Mouse (Mus musculus): Measurements from ENCODE around the gene Kcne2. TPM values are rescaled to one million over a fixed set of nuclear protein-coding genes. Genes with fewer than 3 reads are reported as not detected.

Gene Kcne2
- polyA plus RNA-seq, 1 experiment, result not detected

GRCm38 (mm10) chr16:92324309-92325061 is 32.3 kb downstream of the Kcne2 start:
- Histone ChIP-seq H3K9me3 (replicated peaks; ENCODE audit: control insufficient read depth, insufficient read depth, low read length, poor library complexity, severe bottlenecking) (no peaks in the 10 kb centered on the region), H3K4me3 (ENCODE audit: low read depth, low read length) (no peak overlapping the region), H3K36me3 (ENCODE audit: control insufficient read depth, insufficient read depth, low read length, poor library complexity, severe bottlenecking) (no peaks in the 10 kb centered on the region), H3K4me1 (ENCODE audit: control insufficient read depth, insufficient read depth, low read length) (no peaks in the 10 kb centered on the region), H3K9ac (ENCODE audit: low read depth, poor library complexity, severe bottlenecking) (no peak overlapping the region), H3K27ac (ENCODE audit: insufficient read depth, low read length) (no peak overlapping the region), H3K27me3 (ENCODE audit: control insufficient read depth, insufficient read depth, low read length, poor library complexity, severe bottlenecking) (no peaks in the 10 kb centered on the region)
- TF ChIP-seq CTCF (IDR thresholded peaks at IDR 0.05; ENCODE audit: low read depth, low read length) (no peak), EP300 (IDR thresholded peaks at IDR 0.05; ENCODE audit: insufficient read depth, low read depth, low read length) (no peak), POLR2A (IDR thresholded peaks at IDR 0.05; ENCODE audit: insufficient read depth, low read length) (no peak)

GRCm38 (mm10) chr16:92325062-92325406 is 32.8 kb downstream of the Kcne2 start:
- no peak overlapping the region for H3K27ac ChIP-seq (ENCODE audit: insufficient read depth, low read length)
- no peak overlapping the region for H3K4me3 ChIP-seq (ENCODE audit: low read depth, low read length)
- no peaks in the 10 kb centered on the region for H3K36me3 ChIP-seq (ENCODE audit: control insufficient read depth, insufficient read depth, low read length, poor library complexity, severe bottlenecking)
- H3K9me3 ChIP-seq (replicated peaks; ENCODE audit: control insufficient read depth, insufficient read depth, low read length, poor library complexity, severe bottlenecking), result no peaks in the 10 kb centered on the region
- TF ChIP-seq CTCF (IDR thresholded peaks at IDR 0.05; ENCODE audit: low read depth, low read length), result no peak
- TF ChIP-seq EP300 (IDR thresholded peaks at IDR 0.05; ENCODE audit: insufficient read depth, low read depth, low read length), result no peak
- no peak for TF ChIP-seq POLR2A (IDR thresholded peaks at IDR 0.05; ENCODE audit: insufficient read depth, low read length)
- H3K4me1 ChIP-seq (ENCODE audit: control insufficient read depth, insufficient read depth, low read length), result no peaks in the 10 kb centered on the region
- no peaks in the 10 kb centered on the region for H3K27me3 ChIP-seq (ENCODE audit: control insufficient read depth, insufficient read depth, low read length, poor library complexity, severe bottlenecking)
- H3K9ac ChIP-seq (ENCODE audit: low read depth, poor library complexity, severe bottlenecking), result no peak overlapping the region

- Histone ChIP-seq H3K27ac (ENCODE audit: insufficient read depth, low read length) (no peak overlapping the region), H3K9ac (ENCODE audit: low read depth, poor library complexity, severe bottlenecking) (no peak overlapping the region), H3K27me3 (ENCODE audit: control insufficient read depth, insufficient read depth, low read length, poor library complexity, severe bottlenecking) (no peaks in the 10 kb centered on the region), H3K36me3 (ENCODE audit: control insufficient read depth, insufficient read depth, low read length, poor library complexity, severe bottlenecking) (no peaks in the 10 kb centered on the region), H3K4me1 (ENCODE audit: control insufficient read depth, insufficient read depth, low read length) (no peaks in the 10 kb centered on the region), H3K4me3 (ENCODE audit: low read depth, low read length) (no peak overlapping the region), H3K9me3 (replicated peaks; ENCODE audit: control insufficient read depth, insufficient read depth, low read length, poor library complexity, severe bottlenecking) (no peaks in the 10 kb centered on the region)
- TF ChIP-seq EP300 (IDR thresholded peaks at IDR 0.05; ENCODE audit: insufficient read depth, low read depth, low read length), result no peak
- TF ChIP-seq POLR2A (IDR thresholded peaks at IDR 0.05; ENCODE audit: insufficient read depth, low read length), result no peak
- TF ChIP-seq CTCF (IDR thresholded peaks at IDR 0.05; ENCODE audit: low read depth, low read length), result no peak
These were observed 35.7 kb downstream of the Kcne2 start for GRCm38 (mm10) chr16:92327911-92328310.

- no peak overlapping the region for H3K27ac ChIP-seq (ENCODE audit: insufficient read depth, low read length)
These were observed 38.8 kb downstream of the Kcne2 start for GRCm38 (mm10) chr16:92330966-92331365.

GRCm38 (mm10) chr16:92334600-92334999 is 42.4 kb downstream of the Kcne2 start:
- no peaks in the 10 kb centered on the region for H3K36me3 ChIP-seq (ENCODE audit: control insufficient read depth, insufficient read depth, low read length, poor library complexity, severe bottlenecking)
- TF ChIP-seq EP300 (IDR thresholded peaks at IDR 0.05; ENCODE audit: insufficient read depth, low read depth, low read length), result no peak
- TF ChIP-seq CTCF (IDR thresholded peaks at IDR 0.05; ENCODE audit: low read depth, low read length), result peak; percentile 6
- H3K9ac ChIP-seq (ENCODE audit: low read depth, poor library complexity, severe bottlenecking), result no peak overlapping the region
- no peaks in the 10 kb centered on the region for H3K4me1 ChIP-seq (ENCODE audit: control insufficient read depth, insufficient read depth, low read length)
- H3K9me3 ChIP-seq (replicated peaks; ENCODE audit: control insufficient read depth, insufficient read depth, low read length, poor library complexity, severe bottlenecking), result no peaks in the 10 kb centered on the region
- H3K27ac ChIP-seq (ENCODE audit: insufficient read depth, low read length), result no peak overlapping the region
- H3K27me3 ChIP-seq (ENCODE audit: control insufficient read depth, insufficient read depth, low read length, poor library complexity, severe bottlenecking), result no peaks in the 10 kb centered on the region
- H3K4me3 ChIP-seq (ENCODE audit: low read depth, low read length), result no peak overlapping the region

More at GRCm38 (mm10) chr16:92330966-92331365, 38.8 kb downstream of the Kcne2 start:
- no peaks in the 10 kb centered on the region for H3K36me3 ChIP-seq (ENCODE audit: control insufficient read depth, insufficient read depth, low read length, poor library complexity, severe bottlenecking)
- H3K4me1 ChIP-seq (ENCODE audit: control insufficient read depth, insufficient read depth, low read length), result no peaks in the 10 kb centered on the region
- H3K9me3 ChIP-seq (replicated peaks; ENCODE audit: control insufficient read depth, insufficient read depth, low read length, poor library complexity, severe bottlenecking), result no peaks in the 10 kb centered on the region
- H3K4me3 ChIP-seq (ENCODE audit: low read depth, low read length), result no peak overlapping the region
- H3K27me3 ChIP-seq (ENCODE audit: control insufficient read depth, insufficient read depth, low read length, poor library complexity, severe bottlenecking), result no peaks in the 10 kb centered on the region
- TF ChIP-seq POLR2A (IDR thresholded peaks at IDR 0.05; ENCODE audit: insufficient read depth, low read length) (no peak), CTCF (IDR thresholded peaks at IDR 0.05; ENCODE audit: low read depth, low read length) (no peak), EP300 (IDR thresholded peaks at IDR 0.05; ENCODE audit: insufficient read depth, low read depth, low read length) (no peak)
- H3K9ac ChIP-seq (ENCODE audit: low read depth, poor library complexity, severe bottlenecking), result no peak overlapping the region

GRCm38 (mm10) chr16:92336280-92336679 is 44.1 kb downstream of the Kcne2 start:
- Histone ChIP-seq H3K4me1 (ENCODE audit: control insufficient read depth, insufficient read depth, low read length) (no peaks in the 10 kb centered on the region), H3K4me3 (ENCODE audit: low read depth, low read length) (no peak overlapping the region), H3K27ac (ENCODE audit: insufficient read depth, low read length) (no peak overlapping the region), H3K9me3 (replicated peaks; ENCODE audit: control insufficient read depth, insufficient read depth, low read length, poor library complexity, severe bottlenecking) (no peaks in the 10 kb centered on the region), H3K36me3 (ENCODE audit: control insufficient read depth, insufficient read depth, low read length, poor library complexity, severe bottlenecking) (no peaks in the 10 kb centered on the region), H3K9ac (ENCODE audit: low read depth, poor library complexity, severe bottlenecking) (no peak overlapping the region), H3K27me3 (ENCODE audit: control insufficient read depth, insufficient read depth, low read length, poor library complexity, severe bottlenecking) (no peaks in the 10 kb centered on the region)
- TF ChIP-seq EP300 (IDR thresholded peaks at IDR 0.05; ENCODE audit: insufficient read depth, low read depth, low read length), result 0 out of 2 replicates have a peak, but pooled peaks have one; percentile 20
- TF ChIP-seq POLR2A (IDR thresholded peaks at IDR 0.05; ENCODE audit: insufficient read depth, low read length), result no peak
- peak; percentile 88 for TF ChIP-seq CTCF (IDR thresholded peaks at IDR 0.05; ENCODE audit: low read depth, low read length)
